Mouse (Mus musculus) E14TG2a.4 (cell line): ENCODE results near the gene Gan.

ENCODE experiments used
- CTCF ChIP-seq: conservative IDR thresholded peaks from 2 replicates; pipeline ENCODE4 v1.5.1; 2014; ENCODE audit warnings: low read length
- NANOG ChIP-seq: IDR thresholded peaks from 2 replicates; pipeline ENCODE4 v1.6.1; 2014; ENCODE audit warnings: borderline replicate concordance, low read length, mixed read lengths

GRCm38 (mm10) chr8:117217724-117218123, 59.8 kb downstream of the Gan start:
- TF ChIP-seq CTCF, result no peak
- no peak for TF ChIP-seq NANOG
